ENCODE assay signal across 8 mouse cellular contexts in the genomic region with DNA sequence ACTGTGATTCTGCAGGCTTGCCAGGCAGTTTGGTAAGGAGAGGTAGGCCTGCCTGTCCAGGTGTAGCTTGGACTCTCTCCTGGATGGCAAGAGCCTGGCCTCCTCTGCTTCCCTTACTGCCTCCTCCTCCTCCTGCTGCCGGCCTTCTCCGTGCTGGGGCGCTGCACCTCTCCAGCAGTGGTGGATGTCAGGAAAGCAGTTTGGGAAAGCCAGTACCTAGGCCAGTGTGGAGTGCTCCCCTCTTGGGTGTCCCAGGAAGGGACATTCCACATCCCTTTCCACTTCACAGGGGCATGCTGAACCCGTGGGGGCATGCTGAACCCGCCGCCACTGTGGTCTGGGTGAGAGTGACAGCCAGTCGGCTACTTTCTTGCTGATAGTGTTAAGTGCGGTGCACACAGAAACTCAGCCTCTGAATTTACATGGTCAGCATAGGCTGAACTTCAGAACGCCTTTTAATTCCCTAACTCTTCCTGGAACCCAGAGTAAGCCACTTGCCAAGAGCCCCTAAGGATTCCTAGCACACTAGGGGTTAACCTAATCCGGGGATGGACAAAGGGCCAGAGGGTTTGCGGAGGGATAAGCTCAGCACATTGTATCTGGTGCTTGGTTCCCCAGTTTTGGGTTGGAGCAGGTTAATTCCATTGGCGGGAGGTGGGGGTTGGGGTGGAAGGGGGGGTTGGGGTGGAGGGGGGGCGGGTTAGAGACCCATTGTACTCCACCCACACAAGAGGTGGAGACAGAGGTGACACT. TPM values are rescaled to one million over a fixed set of nuclear protein-coding genes. Genes with fewer than 3 reads are reported as not detected.
DNase-seq lines count a peak whose midpoint lies in the region; ATAC-seq and TF ChIP-seq lines count a peak whose summit lies in the region.

No protein-coding gene starts in this region.

- no peak for TF ChIP-seq CTCF in gastrocnemius, adult 2 months (IDR thresholded peaks at IDR 0.05)

- H3K4me3 ChIP-seq in gastrocnemius, adult 2 months, result peak overlapping the region; percentile 71
- H3K4me3 ChIP-seq in hindbrain, embryonic 13.5 days, result peak overlapping the region; percentile 97
- H3K4me3 ChIP-seq in midbrain, embryonic 11.5 days (ENCODE audit: low read depth, low read length), result peak overlapping the region; percentile 98

- DNase-seq in gastrocnemius, adult 2 months, result no peak
- DNase-seq in gastrocnemius, postnatal 14 days, result no peak
- DNase-seq in brain, adult 2 months (ENCODE audit: low read depth, low spot score), result peak; percentile 47
- peak; percentile 95 for DNase-seq in midbrain, embryonic 11.5 days (ENCODE audit: low spot score, missing footprints)
- DNase-seq in thymus, adult 18-20 months, result no peak
- DNase-seq in B cell, adult 2 months, result no peak
- DNase-seq in left cerebral cortex, adult 8-10 months (ENCODE audit: low spot score in 2 of 2), result no peak

- H3K27ac ChIP-seq in gastrocnemius, adult 2 months, result no peak overlapping the region
- peak overlapping the region; percentile 98 for H3K27ac ChIP-seq in hindbrain, embryonic 13.5 days
- H3K27ac ChIP-seq in midbrain, embryonic 11.5 days (ENCODE audit: low read depth, low read length), result peak overlapping the region; percentile 55

- H3K4me2 ChIP-seq in hindbrain, embryonic 13.5 days, result peak overlapping the region; percentile 90
- H3K4me2 ChIP-seq in midbrain, embryonic 11.5 days, result peak overlapping the region; percentile 83

- 2% methylated on average over 13 of the region's 13 CpGs for WGBS in hindbrain, embryonic 13.5 days
- WGBS in midbrain, embryonic 11.5 days, result 0% methylated on average over 13 of the region's 13 CpGs

- peak overlapping the region; percentile 99 for H3K9ac ChIP-seq in hindbrain, embryonic 13.5 days
- H3K9ac ChIP-seq in midbrain, embryonic 11.5 days (ENCODE audit: low read length), result peak overlapping the region; percentile 98

- no peak for ATAC-seq in hindbrain, embryonic 13.5 days (ENCODE audit: low FRiP score)
- no peak for ATAC-seq in midbrain, embryonic 11.5 days (ENCODE audit: low FRiP score)

- H3K4me1 ChIP-seq in hindbrain, embryonic 13.5 days (replicated peaks), result peaks cover 72% of the 10 kb centered on the region
- H3K4me1 ChIP-seq in midbrain, embryonic 11.5 days (ENCODE audit: control insufficient read depth, insufficient read depth, low read length), result peaks cover 53% of the 10 kb centered on the region

- H3K36me3 ChIP-seq in hindbrain, embryonic 13.5 days, result no peaks in the 10 kb centered on the region
- H3K36me3 ChIP-seq in midbrain, embryonic 11.5 days (ENCODE audit: control insufficient read depth, insufficient read depth, low read length), result no peaks in the 10 kb centered on the region

- 0 out of 2 replicates have a peak, but pooled peaks cover 7% of the 10 kb centered on the region for H3K27me3 ChIP-seq in hindbrain, embryonic 13.5 days
- H3K27me3 ChIP-seq in midbrain, embryonic 11.5 days (ENCODE audit: control insufficient read depth, insufficient read depth, low read length), result no peaks in the 10 kb centered on the region

- H3K9me3 ChIP-seq in hindbrain, embryonic 13.5 days, result no peaks in the 10 kb centered on the region
- no peaks in the 10 kb centered on the region for H3K9me3 ChIP-seq in midbrain, embryonic 11.5 days (ENCODE audit: control insufficient read depth, low read length)

- intact Hi-C loops in gastrocnemius, adult 2 months (cut with DNase I), result loop anchor here (5.0 kb wide), 2 partner anchors 41 to 409 kb away; no protein-coding TSS in a partner anchor
- intact Hi-C loops in gastrocnemius, postnatal 14 days (cut with DNase I; ENCODE audit: low total_unique reads), result no loop called here

RNA-seq across cellular contexts. Expression of gene Nectin1, which starts 2.3 kb away (rescaled TPM):
- 1 to 10 TPM; 1.2 to 2.9 TPM for total RNA-seq in gastrocnemius, adult 2 months (2021)
- total RNA-seq in gastrocnemius, postnatal 14 days (2021), result 1 to 10 TPM; 4.5 to 6.7 TPM
- polyA plus RNA-seq in hindbrain, embryonic 13.5 days (2015; fragmentation: Nextera tagmentation; extraction: Ambion mirVana), result 13.6 and 13.8 TPM in 2 replicates
- 6.9 and 8.3 TPM in 2 replicates for polyA plus RNA-seq in midbrain, embryonic 11.5 days (2014; fragmentation: Nextera tagmentation; extraction: Ambion mirVana)
- total RNA-seq in left cerebral cortex, adult 8-10 months (2022), result 10 to 100 TPM; 53.8 to 66.5 (median 60.4) TPM

Comparison
In these comparisons a context has a peak if more than half of its experiments do, and no peak if none do; other contexts are left out.
1. DNase-seq: peak in brain, adult 2 months (single experiment) and midbrain, embryonic 11.5 days (single experiment); none in gastrocnemius, adult 2 months (single experiment), gastrocnemius, postnatal 14 days (single experiment), thymus, adult 18-20 months (0 of 2), B cell, adult 2 months (0 of 2) and left cerebral cortex, adult 8-10 months (0 of 2).
2. RNA of gene Nectin1, which starts 2.3 kb away (total RNA-seq): 53.8 to 66.5 TPM in left cerebral cortex, adult 8-10 months; 4.5 to 6.7 TPM in gastrocnemius, postnatal 14 days and 1.2 to 2.9 TPM in gastrocnemius, adult 2 months; every median in the first group is over 4 times any median in the second.
3. Peak in every context shown above with its lines, with median percentiles within 50 percentile points of each other: H3K4me3 ChIP-seq.